Mouse (Mus musculus): ENCODE measurements around the gene Arl6ip5. TPM values are rescaled to one million over a fixed set of nuclear protein-coding genes. Genes with fewer than 3 reads are reported as not detected.

The Arl6ip5 gene
- polyA plus RNA-seq, 1 experiment from 2014 or later, result 143 TPM

- peak overlapping the region; percentile 23; the same call in 1 of the 2 replicates for H3K27ac ChIP-seq (ENCODE audit: low read depth, low read length)
- H3K4me3 ChIP-seq (ENCODE audit: low read length), result no peak overlapping the region
- 58% methylated on average over 15 of the region's 15 CpGs for WGBS
- peak overlapping the region; percentile 13; the same call in 1 of the 2 replicates for H3K9ac ChIP-seq (ENCODE audit: low read depth, low read length)
- peaks cover 6% of the 10 kb centered on the region for H3K4me1 ChIP-seq (ENCODE audit: control insufficient read depth, insufficient read depth, low read depth, low read length)
- peak; percentile 24; the same call in 1 of the 2 replicates for ATAC-seq
- no peaks in the 10 kb centered on the region for H3K27me3 ChIP-seq (replicated peaks; ENCODE audit: control insufficient read depth, insufficient read depth, low read length)
- H3K9me3 ChIP-seq (ENCODE audit: control insufficient read depth, low read length), result no peaks in the 10 kb centered on the region
- no peaks in the 10 kb centered on the region for H3K36me3 ChIP-seq (ENCODE audit: control insufficient read depth, insufficient read depth, low read length)
- no peak overlapping the region for H3K4me2 ChIP-seq (ENCODE audit: low read length)
These were observed 10.9 kb downstream of the Arl6ip5 start for GRCm38 (mm10) chr6:97221205-97222025.

GRCm38 (mm10) chr6:97222321-97222720, 11.8 kb downstream of the Arl6ip5 start:
- Histone ChIP-seq H3K36me3 (ENCODE audit: control insufficient read depth, insufficient read depth, low read length) (no peaks in the 10 kb centered on the region), H3K27ac (ENCODE audit: low read depth, low read length) (no peak overlapping the region), H3K27me3 (replicated peaks; ENCODE audit: control insufficient read depth, insufficient read depth, low read length) (no peaks in the 10 kb centered on the region), H3K9ac (ENCODE audit: low read depth, low read length) (no peak overlapping the region), H3K9me3 (ENCODE audit: control insufficient read depth, low read length) (no peaks in the 10 kb centered on the region), H3K4me1 (ENCODE audit: control insufficient read depth, insufficient read depth, low read depth, low read length) (peaks cover 6% of the 10 kb centered on the region), H3K4me3 (ENCODE audit: low read length) (no peak overlapping the region), H3K4me2 (ENCODE audit: low read length) (no peak overlapping the region)
- ATAC-seq, result no peak
- 58% methylated on average over 6 of the region's 6 CpGs for WGBS

DNA sequence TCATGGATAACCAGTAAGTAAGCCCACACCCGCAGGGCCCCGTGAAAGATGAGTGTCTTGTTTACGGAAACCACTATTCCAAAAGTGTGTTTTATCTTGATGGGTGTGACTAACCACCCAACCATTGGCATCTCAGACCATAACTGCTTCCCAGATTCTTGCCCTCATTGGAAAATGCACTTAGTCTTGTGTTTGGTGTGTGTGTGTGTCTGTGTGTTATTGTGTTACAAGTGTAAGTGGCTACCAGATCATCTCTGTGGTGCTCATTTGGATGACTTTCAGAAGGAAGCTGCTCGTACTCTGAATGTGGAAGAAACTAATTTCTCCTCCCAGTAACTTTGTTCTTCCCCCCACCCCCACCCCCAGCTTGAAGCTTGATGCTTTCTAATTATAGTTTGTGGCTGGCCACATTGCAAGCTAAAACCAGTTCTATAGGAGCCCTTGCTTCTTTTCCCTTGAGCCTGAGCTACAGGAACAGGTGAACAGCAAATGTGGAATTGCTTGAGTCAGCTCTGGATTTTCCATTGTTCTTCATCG, 12.5 kb downstream of the Arl6ip5 start:
- Histone ChIP-seq H3K4me2 (ENCODE audit: low read length) (no peak overlapping the region), H3K4me3 (ENCODE audit: low read length) (no peak overlapping the region), H3K36me3 (ENCODE audit: control insufficient read depth, insufficient read depth, low read length) (no peaks in the 10 kb centered on the region), H3K27me3 (replicated peaks; ENCODE audit: control insufficient read depth, insufficient read depth, low read length) (no peaks in the 10 kb centered on the region), H3K27ac (ENCODE audit: low read depth, low read length) (no peak overlapping the region), H3K9me3 (ENCODE audit: control insufficient read depth, low read length) (no peaks in the 10 kb centered on the region), H3K9ac (ENCODE audit: low read depth, low read length) (no peak overlapping the region), H3K4me1 (ENCODE audit: control insufficient read depth, insufficient read depth, low read depth, low read length) (peaks cover 6% of the 10 kb centered on the region)
- 80% methylated on average over 5 of the region's 5 CpGs for WGBS
- no peak for ATAC-seq

DNA sequence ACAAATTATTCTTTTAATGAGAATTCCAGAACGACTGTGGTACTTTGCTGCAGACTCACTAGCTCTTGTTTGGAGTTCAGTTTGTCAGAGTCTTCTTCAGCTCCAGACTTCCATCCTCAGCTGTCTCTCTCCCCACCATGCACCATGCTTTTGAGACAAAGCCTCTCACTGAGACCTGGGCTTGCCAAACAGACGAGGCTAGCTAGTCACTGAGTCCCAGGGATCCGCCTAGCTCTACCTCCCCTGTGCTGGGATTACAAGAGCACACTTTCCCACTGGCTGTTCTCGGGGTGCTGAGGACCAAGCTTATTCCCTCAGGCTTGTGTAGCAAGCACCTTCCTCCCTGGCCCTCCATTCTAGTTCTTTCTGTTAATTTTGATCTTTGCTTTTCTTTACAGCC, 13.1 kb downstream of the Arl6ip5 start:
- Histone ChIP-seq H3K27me3 (replicated peaks; ENCODE audit: control insufficient read depth, insufficient read depth, low read length) (no peaks in the 10 kb centered on the region), H3K27ac (ENCODE audit: low read depth, low read length) (no peak overlapping the region), H3K4me1 (ENCODE audit: control insufficient read depth, insufficient read depth, low read depth, low read length) (peaks cover 6% of the 10 kb centered on the region), H3K9me3 (ENCODE audit: control insufficient read depth, low read length) (no peaks in the 10 kb centered on the region), H3K9ac (ENCODE audit: low read depth, low read length) (no peak overlapping the region), H3K4me3 (ENCODE audit: low read length) (no peak overlapping the region), H3K4me2 (ENCODE audit: low read length) (no peak overlapping the region), H3K36me3 (ENCODE audit: control insufficient read depth, insufficient read depth, low read length) (no peaks in the 10 kb centered on the region)
- 72% methylated on average over 4 of the region's 4 CpGs for whole genome bisulfite sequencing
- ATAC-seq, result no peak

- H3K4me2 ChIP-seq (ENCODE audit: low read length), result no peak overlapping the region
- whole genome bisulfite sequencing, result 95% methylated on average over 8 of the region's 8 CpGs
- H3K4me3 ChIP-seq (ENCODE audit: low read length), result no peak overlapping the region
- ATAC-seq, result no peak
- H3K9me3 ChIP-seq (ENCODE audit: control insufficient read depth, low read length), result no peaks in the 10 kb centered on the region
- peaks cover 6% of the 10 kb centered on the region for H3K4me1 ChIP-seq (ENCODE audit: control insufficient read depth, insufficient read depth, low read depth, low read length)
- no peak overlapping the region for H3K9ac ChIP-seq (ENCODE audit: low read depth, low read length)
- H3K27ac ChIP-seq (ENCODE audit: low read depth, low read length), result no peak overlapping the region
- no peaks in the 10 kb centered on the region for H3K27me3 ChIP-seq (replicated peaks; ENCODE audit: control insufficient read depth, insufficient read depth, low read length)
- no peaks in the 10 kb centered on the region for H3K36me3 ChIP-seq (ENCODE audit: control insufficient read depth, insufficient read depth, low read length)
These were observed 14.0 kb downstream of the Arl6ip5 start for GRCm38 (mm10) chr6:97224505-97224904.

DNA sequence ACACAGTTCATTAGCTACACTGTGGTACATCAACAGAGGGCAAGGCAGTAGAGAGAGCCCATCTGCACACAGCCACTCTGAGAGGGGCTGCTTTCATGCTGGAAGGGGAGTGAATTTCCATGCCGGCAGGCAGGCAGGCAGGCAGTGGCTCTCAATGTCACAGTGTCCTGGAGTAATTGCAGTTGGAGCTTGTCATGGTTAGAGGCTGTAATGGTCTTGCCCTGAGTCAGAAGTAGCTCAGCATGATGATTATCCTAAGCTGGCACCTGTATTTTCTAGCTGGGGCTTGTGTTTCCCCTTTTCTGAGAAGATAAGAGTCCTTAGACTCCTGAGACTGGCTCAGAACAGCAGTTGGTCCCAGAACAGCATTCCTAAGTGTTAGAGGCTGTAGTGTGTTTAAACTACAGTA, 15.6 kb downstream of the Arl6ip5 start:
- Histone ChIP-seq H3K4me1 (ENCODE audit: control insufficient read depth, insufficient read depth, low read depth, low read length) (peaks cover 4% of the 10 kb centered on the region), H3K9me3 (ENCODE audit: control insufficient read depth, low read length) (no peaks in the 10 kb centered on the region), H3K4me3 (ENCODE audit: low read length) (no peak overlapping the region), H3K36me3 (ENCODE audit: control insufficient read depth, insufficient read depth, low read length) (peaks cover 5% of the 10 kb centered on the region; the same call in 1 of the 2 replicates), H3K9ac (ENCODE audit: low read depth, low read length) (no peak overlapping the region), H3K27ac (ENCODE audit: low read depth, low read length) (no peak overlapping the region), H3K4me2 (ENCODE audit: low read length) (no peak overlapping the region), H3K27me3 (replicated peaks; ENCODE audit: control insufficient read depth, insufficient read depth, low read length) (no peaks in the 10 kb centered on the region)
- WGBS, result 13% methylated on average over 1 of the region's 1 CpGs
- peak; percentile 71; the same call in 1 of the 2 replicates for ATAC-seq

DNA sequence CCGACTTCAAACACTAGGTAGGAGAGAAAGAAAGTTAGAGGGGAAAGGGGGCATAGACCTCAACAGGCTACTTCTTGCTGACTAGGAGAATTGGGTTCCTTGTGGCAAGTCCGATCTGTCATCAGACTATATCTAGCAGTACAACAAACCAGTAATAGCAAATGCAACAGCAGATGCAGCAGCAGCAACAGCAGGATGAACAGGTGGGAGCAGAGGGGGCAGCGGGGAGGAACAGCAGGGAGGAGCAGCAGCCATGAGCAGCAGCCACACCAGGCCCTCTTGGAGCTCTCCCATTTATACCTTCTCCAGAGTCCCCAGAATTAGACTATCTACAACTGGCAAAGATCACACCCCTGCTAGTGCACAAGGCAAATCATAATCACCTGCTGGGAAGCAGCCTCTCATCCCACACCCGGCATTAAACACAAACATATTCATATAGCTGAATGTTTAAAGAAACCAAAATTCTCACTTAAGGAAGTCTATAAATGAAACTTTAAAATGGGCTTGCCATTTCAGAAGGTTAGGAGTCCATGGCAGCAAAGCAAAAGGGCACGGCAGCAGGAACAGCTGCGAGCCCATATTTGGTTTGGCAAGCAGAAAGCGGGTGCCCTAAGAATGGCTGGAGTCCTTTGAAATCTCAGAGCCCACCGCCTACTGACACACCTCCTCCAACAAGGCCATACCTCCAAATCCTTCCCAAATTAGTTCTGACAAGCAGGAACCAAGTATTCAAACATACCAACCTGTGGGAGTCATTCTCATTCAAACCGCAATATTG, 16.8 kb downstream of the Arl6ip5 start:
- ATAC-seq, result no peak
- peaks cover 8% of the 10 kb centered on the region; the same call in 1 of the 2 replicates for H3K36me3 ChIP-seq (ENCODE audit: control insufficient read depth, insufficient read depth, low read length)
- WGBS, result 94% methylated on average over 9 of the region's 9 CpGs

GRCm38 (mm10) chr6:97234911-97235668, 24.6 kb downstream of the Arl6ip5 start:
- H3K27ac ChIP-seq (ENCODE audit: low read depth, low read length), result no peak overlapping the region
- H3K9me3 ChIP-seq (ENCODE audit: control insufficient read depth, low read length), result peaks cover 2% of the 10 kb centered on the region; the same call in 1 of the 2 replicates
- peaks cover 9% of the 10 kb centered on the region; the same call in 1 of the 2 replicates for H3K36me3 ChIP-seq (ENCODE audit: control insufficient read depth, insufficient read depth, low read length)
- H3K9ac ChIP-seq (ENCODE audit: low read depth, low read length), result no peak overlapping the region
- WGBS, result 82% methylated on average over 7 of the region's 7 CpGs
- no peaks in the 10 kb centered on the region for H3K27me3 ChIP-seq (replicated peaks; ENCODE audit: control insufficient read depth, insufficient read depth, low read length)
- H3K4me3 ChIP-seq (ENCODE audit: low read length), result no peak overlapping the region
- no peaks in the 10 kb centered on the region for H3K4me1 ChIP-seq (ENCODE audit: control insufficient read depth, insufficient read depth, low read depth, low read length)
- ATAC-seq, result no peak
- no peak overlapping the region for H3K4me2 ChIP-seq (ENCODE audit: low read length)

More for the DNA sequence above, 16.8 kb downstream of the Arl6ip5 start:
- no peaks in the 10 kb centered on the region for H3K4me1 ChIP-seq (ENCODE audit: control insufficient read depth, insufficient read depth, low read depth, low read length)
- no peaks in the 10 kb centered on the region for H3K27me3 ChIP-seq (replicated peaks; ENCODE audit: control insufficient read depth, insufficient read depth, low read length)
- no peak overlapping the region for H3K4me2 ChIP-seq (ENCODE audit: low read length)
- no peak overlapping the region for H3K27ac ChIP-seq (ENCODE audit: low read depth, low read length)
- no peak overlapping the region for H3K4me3 ChIP-seq (ENCODE audit: low read length)
- H3K9ac ChIP-seq (ENCODE audit: low read depth, low read length), result no peak overlapping the region
- no peaks in the 10 kb centered on the region for H3K9me3 ChIP-seq (ENCODE audit: control insufficient read depth, low read length)
